Mouse (Mus musculus): ENCODE data around the gene Ephx3. TPM values are rescaled to one million over a fixed set of nuclear protein-coding genes. Genes with fewer than 3 reads are reported as not detected.

Ephx3 gene
- polyA plus RNA-seq, 1 experiment: 0.56 TPM

DNA sequence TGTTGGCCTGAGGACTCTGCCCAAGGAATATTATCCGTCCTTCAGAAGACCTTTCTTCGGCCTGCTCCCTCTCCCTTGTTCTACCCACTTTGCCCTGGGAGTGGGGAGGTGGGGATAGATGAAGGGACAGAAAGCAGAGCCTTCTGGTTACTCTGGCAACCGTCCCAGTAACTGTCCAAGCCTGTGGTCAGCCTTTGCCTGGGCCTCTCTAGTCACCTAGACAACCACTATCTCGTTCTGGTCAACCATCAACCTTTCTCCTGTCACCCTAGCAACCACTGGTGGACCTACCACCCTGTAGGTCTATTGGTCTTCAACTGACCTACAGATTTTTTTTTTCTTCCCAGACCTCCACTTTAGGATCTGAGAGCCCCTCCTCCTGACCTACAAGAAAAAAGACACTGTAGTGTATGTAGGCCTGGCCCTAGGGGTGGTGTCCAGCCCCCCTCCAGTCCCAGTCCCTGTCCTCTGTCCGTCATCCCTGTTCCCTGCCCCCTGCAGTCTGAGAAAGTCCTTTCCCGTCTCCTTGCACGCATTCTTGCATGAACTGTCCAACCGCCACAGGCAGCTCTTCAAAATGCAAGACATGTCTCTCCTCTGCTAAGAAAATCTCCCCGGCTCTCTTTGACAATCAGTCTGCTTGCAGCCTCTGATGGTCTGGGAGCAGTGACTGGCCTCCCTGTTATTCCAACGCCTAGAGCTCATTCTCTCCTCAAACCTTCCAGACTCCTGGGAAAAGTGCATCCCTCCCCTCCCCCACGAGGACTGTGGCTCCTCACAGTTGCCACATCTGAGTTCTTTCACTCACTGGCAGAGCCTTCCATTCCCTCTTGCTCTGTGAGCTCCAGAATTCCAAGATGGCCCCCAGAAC is 9.5 kb downstream of the Ephx3 start:
- no peaks in the 10 kb centered on the region for H3K4me1 ChIP-seq (ENCODE audit: control insufficient read depth, insufficient read depth, low read length)
- TF ChIP-seq CTCF (IDR thresholded peaks at IDR 0.05; ENCODE audit: extremely low read depth, insufficient read depth, low read length) (no peak), POLR2A (IDR thresholded peaks at IDR 0.05; ENCODE audit: extremely low read depth, insufficient read depth, low read length) (no peak)
- H3K4me3 ChIP-seq (ENCODE audit: insufficient read depth, low read length): no peak overlapping the region
- no peak overlapping the region for H3K27ac ChIP-seq (ENCODE audit: insufficient read depth, low read length)

DNA sequence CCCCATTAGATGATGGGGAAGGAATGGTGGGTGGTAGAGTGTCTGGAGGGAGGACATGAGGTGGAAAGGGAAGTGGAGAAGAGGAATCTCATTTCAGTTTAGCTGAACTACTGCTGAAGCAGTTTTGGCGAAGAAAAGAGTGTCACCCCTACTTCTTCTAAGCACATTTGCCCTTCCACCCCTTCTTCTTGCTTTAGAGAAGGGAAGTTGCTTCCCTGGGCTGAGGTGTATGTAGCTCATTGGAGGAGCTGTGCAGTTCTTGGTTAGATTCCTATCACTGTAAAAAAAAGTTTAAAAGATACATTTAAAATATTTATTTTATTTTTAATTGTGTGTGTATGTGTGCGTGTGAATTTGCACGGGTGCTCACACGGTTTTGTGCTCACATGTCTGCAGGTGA is 12.4 kb downstream of the Ephx3 start:
- Histone ChIP-seq H3K4me1 (ENCODE audit: control insufficient read depth, insufficient read depth, low read length) (no peaks in the 10 kb centered on the region), H3K4me3 (ENCODE audit: insufficient read depth, low read length) (no peak overlapping the region), H3K27ac (ENCODE audit: insufficient read depth, low read length) (no peak overlapping the region)
- TF ChIP-seq CTCF (IDR thresholded peaks at IDR 0.05; ENCODE audit: extremely low read depth, insufficient read depth, low read length) (no peak), POLR2A (IDR thresholded peaks at IDR 0.05; ENCODE audit: extremely low read depth, insufficient read depth, low read length) (no peak)

DNA sequence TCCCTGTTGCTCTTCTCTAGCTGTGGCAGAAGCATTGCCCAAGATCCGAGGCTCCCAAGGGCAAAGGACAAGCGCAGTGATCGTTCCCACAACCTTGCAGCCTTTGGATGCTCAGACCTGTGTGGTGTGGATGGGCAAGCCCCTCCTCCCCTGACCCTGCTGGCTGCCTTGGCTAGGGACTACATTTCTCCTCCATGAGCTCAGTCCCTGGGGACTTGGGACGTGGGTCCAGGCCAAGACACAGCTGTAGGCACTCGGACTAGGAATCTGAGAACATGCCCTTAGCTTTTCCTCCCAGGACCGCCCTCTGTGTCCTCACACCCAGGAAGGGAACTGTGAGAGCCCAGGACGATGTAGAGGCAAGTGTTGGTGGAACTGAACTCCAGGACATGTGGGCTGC is 16.2 kb downstream of the Ephx3 start:
- Histone ChIP-seq H3K4me1 (ENCODE audit: control insufficient read depth, insufficient read depth, low read length) (no peaks in the 10 kb centered on the region), H3K27ac (ENCODE audit: insufficient read depth, low read length) (no peak overlapping the region), H3K4me3 (ENCODE audit: insufficient read depth, low read length) (no peak overlapping the region)
- TF ChIP-seq POLR2A (IDR thresholded peaks at IDR 0.05; ENCODE audit: extremely low read depth, insufficient read depth, low read length) (no peak), CTCF (IDR thresholded peaks at IDR 0.05; ENCODE audit: extremely low read depth, insufficient read depth, low read length) (no peak)

DNA sequence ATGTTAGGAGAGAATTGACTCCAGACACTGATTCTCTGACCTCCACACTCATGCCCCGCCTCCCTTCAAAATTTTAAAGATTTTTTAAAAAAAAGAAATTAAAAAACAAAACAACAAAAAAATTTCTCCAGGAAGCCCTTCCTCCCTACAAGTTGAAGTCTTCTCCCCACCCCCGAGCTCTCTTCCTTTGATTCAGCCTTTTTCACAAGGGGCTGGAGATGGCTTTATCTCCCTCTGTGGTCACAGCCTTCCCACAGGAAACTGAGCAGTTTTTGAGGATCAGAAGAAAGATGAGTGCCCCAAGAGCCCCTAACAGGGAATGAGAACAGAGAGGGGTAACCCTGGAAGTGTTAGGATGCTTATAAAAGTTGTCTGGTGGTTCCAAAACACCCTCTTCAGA is 16.9 kb downstream of the Ephx3 start:
- TF ChIP-seq POLR2A (IDR thresholded peaks at IDR 0.05; ENCODE audit: extremely low read depth, insufficient read depth, low read length) (no peak), CTCF (IDR thresholded peaks at IDR 0.05; ENCODE audit: extremely low read depth, insufficient read depth, low read length) (no peak)
- H3K27ac ChIP-seq (ENCODE audit: insufficient read depth, low read length): no peak overlapping the region
- no peaks in the 10 kb centered on the region for H3K4me1 ChIP-seq (ENCODE audit: control insufficient read depth, insufficient read depth, low read length)
- H3K4me3 ChIP-seq (ENCODE audit: insufficient read depth, low read length): no peak overlapping the region

DNA sequence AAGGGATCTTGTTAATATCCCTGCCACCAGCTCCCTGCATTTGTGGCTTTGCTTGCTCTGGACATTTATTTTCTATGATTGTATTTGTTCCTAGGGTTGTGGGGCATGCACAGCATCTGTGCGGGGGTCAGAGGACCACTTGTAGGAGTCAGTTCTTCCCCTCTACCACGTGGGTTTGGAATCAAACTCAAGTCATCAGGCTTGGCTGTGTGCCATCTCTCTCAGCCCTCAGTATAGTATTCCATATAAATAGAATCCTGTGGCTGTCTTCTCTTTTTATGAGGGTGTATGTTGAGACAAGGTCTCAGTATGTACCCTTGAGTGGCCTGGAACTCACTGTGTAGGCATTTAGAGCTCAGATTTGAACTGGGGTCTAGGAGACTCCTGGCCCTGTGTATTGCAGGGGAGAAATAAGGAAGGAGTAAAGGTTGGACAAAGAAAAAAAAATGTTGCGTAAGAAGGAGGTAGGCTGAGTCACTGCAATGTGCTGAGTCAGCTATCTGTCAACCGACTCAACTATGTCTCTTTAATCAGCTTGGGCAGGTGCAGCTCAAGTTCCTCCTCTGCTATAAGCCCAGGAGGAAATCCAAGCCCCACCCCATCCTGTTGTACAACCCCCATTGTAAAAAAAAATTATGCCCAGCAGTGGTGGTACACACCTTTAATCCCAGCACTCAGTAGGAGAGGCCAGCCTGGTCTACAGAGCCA is 19.7 kb downstream of the Ephx3 start:
- Histone ChIP-seq H3K4me1 (ENCODE audit: control insufficient read depth, insufficient read depth, low read length) (no peaks in the 10 kb centered on the region), H3K27ac (ENCODE audit: insufficient read depth, low read length) (no peak overlapping the region), H3K4me3 (ENCODE audit: insufficient read depth, low read length) (no peak overlapping the region)
- TF ChIP-seq CTCF (IDR thresholded peaks at IDR 0.05; ENCODE audit: extremely low read depth, insufficient read depth, low read length) (no peak), POLR2A (IDR thresholded peaks at IDR 0.05; ENCODE audit: extremely low read depth, insufficient read depth, low read length) (no peak)

DNA sequence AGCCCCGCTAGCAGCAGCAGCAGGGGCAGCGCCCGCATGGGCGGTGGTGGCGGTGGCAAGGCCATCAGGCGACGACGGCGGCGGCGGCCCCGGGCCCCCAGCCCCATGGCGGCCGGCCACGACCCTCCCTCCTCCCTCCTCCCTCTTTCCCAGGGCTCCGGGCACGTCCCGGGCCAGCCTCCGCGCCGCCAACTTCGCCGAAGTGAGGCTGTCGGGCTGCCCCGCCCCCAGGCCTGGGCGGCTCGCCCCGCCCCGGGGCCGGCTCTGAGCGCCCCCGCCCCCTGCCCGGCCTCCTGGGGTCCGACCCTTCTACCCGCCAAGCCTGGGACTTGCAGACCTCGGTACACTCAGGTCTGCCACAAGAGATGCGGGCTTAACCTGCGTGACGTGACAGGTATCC is 22.7 kb downstream of the Ephx3 start, which contains the start of gene Notch3:
Notch3 (minus strand) TSS at position 166 of the 400 bp plus-strand sequence.
- TF ChIP-seq POLR2A (IDR thresholded peaks at IDR 0.05; ENCODE audit: extremely low read depth, insufficient read depth, low read length) (no peak), CTCF (IDR thresholded peaks at IDR 0.05; ENCODE audit: extremely low read depth, insufficient read depth, low read length) (no peak)
- H3K27ac ChIP-seq (ENCODE audit: insufficient read depth, low read length): no peak within 1 kb of the TSS
- H3K4me3 ChIP-seq (ENCODE audit: insufficient read depth, low read length): no peak within 1 kb of the TSS
- H3K4me1 ChIP-seq (ENCODE audit: control insufficient read depth, insufficient read depth, low read length): 0 out of 2 replicates have a peak, but pooled peaks cover 1% of the 10 kb centered on the region

DNA sequence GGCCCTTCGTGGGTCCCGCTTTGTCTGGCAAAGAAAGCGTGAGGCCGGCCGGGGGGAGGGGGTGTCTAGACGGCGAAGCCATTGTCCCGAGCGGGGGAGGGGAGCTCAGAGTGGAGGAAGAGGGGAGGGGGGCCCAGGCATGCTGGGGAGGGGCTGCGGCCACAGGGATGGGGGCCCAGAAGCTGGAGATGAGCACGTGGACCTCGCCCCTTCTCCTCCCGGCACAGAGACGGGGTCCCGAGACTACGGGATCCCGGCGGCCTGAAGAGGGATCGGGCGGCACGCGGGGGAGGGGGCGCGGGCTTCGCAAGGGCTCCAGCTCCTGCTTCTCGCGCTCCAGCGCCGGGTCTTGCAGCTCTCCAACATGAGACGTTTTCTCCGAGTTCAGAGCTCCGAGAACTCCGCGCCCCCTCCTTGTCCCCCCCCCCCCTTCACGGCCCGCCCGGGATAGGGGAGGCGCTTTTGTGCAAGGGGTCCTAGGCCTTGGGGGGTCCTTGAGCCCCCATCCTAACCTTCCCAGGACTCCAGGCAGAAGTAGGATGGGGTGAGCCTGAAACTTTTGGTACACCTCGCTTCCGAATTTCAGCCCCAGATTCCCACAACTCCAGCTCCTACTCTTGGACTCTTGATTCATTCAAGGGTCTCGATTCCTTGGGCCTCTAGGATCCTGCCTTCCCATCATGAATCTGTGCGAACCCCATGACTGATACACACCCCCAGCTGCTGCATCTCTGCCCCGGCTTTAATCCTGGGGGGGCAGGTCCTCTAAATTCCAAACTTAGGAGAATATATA is 23.4 kb downstream of the Ephx3 start:
- H3K4me1 ChIP-seq (ENCODE audit: control insufficient read depth, insufficient read depth, low read length): 0 out of 2 replicates have a peak, but pooled peaks cover 1% of the 10 kb centered on the region
- TF ChIP-seq CTCF (IDR thresholded peaks at IDR 0.05; ENCODE audit: extremely low read depth, insufficient read depth, low read length) (no peak), POLR2A (IDR thresholded peaks at IDR 0.05; ENCODE audit: extremely low read depth, insufficient read depth, low read length) (no peak)
- no peak overlapping the region for H3K4me3 ChIP-seq (ENCODE audit: insufficient read depth, low read length)
- no peak overlapping the region for H3K27ac ChIP-seq (ENCODE audit: insufficient read depth, low read length)

DNA sequence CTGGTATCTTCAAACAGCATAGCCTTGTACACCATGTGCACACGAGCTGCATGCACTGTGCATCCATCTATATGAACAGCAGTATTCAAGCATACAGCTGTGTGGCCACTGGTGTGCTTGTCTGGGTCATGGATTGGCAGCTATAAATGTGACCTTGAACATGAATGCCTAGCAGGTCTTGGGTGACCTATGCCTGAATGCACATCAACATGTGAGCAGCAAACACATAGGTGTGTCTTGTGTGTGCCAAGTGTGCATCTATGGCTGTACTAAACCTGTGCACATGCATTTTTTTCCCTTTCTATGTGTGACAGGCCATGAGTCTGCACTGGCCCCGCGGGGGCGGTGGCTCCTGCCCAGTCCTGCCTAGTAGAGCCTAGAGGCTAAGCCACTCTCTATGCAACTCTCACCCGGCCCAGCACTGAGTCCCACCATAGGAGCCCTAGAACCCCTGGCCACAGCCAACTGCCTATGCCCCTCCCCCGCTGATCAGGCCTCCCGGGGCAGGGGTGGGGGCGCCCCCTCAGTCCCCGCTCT is 24.0 kb downstream of the Ephx3 start:
- H3K4me1 ChIP-seq (ENCODE audit: control insufficient read depth, insufficient read depth, low read length): 0 out of 2 replicates have a peak, but pooled peaks cover 1% of the 10 kb centered on the region
- no peak for TF ChIP-seq CTCF (IDR thresholded peaks at IDR 0.05; ENCODE audit: extremely low read depth, insufficient read depth, low read length)
- no peak for TF ChIP-seq POLR2A (IDR thresholded peaks at IDR 0.05; ENCODE audit: extremely low read depth, insufficient read depth, low read length)
- no peak overlapping the region for H3K27ac ChIP-seq (ENCODE audit: insufficient read depth, low read length)
- no peak overlapping the region for H3K4me3 ChIP-seq (ENCODE audit: insufficient read depth, low read length)

DNA sequence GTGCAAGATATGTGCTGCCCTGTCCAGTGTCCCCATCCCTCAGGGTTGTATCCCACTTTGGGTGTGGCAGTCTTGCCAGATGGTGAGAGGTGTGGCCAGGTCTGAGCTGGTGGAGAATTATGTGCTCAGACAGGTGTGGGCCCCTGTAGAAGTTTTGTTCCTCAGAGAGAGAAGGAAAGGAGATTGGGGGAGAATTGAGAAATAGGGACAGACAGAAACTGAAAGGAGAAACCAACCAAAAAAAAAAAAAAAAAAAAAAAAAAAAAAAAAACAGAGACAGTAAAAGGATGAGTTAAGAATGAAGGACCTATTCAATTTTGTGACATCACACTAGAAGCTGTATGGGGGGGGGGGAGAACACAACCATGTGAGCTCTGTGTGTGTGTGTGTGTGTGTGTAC is 24.6 kb downstream of the Ephx3 start:
- H3K27ac ChIP-seq (ENCODE audit: insufficient read depth, low read length): no peak overlapping the region
- TF ChIP-seq POLR2A (IDR thresholded peaks at IDR 0.05; ENCODE audit: extremely low read depth, insufficient read depth, low read length) (no peak), CTCF (IDR thresholded peaks at IDR 0.05; ENCODE audit: extremely low read depth, insufficient read depth, low read length) (no peak)
- H3K4me3 ChIP-seq (ENCODE audit: insufficient read depth, low read length): no peak overlapping the region
- H3K4me1 ChIP-seq (ENCODE audit: control insufficient read depth, insufficient read depth, low read length): 0 out of 2 replicates have a peak, but pooled peaks cover 1% of the 10 kb centered on the region

Measured in cortical plate, adult 2 months (tissue).